Mouse (Mus musculus) limb, embryonic 14.5 days (tissue): ENCODE measurements around the gene Dpm3. TPM values are rescaled to one million over a fixed set of nuclear protein-coding genes. Genes with fewer than 3 reads are reported as not detected.

ENCODE experiments used
- ATAC-seq: fragments of 200-750 bp; cut with Nextera tagmentation; 2 replicates; pipeline ENCODE4 v1.8.0; 2017; ENCODE audit warnings: low read depth, moderate number of reproducible peaks, moderate TSS enrichment; ENCODE audit not compliant: low FRiP score
- DNase-seq: peaks from one replicate; pipeline ENCODE4 v3.0.0-alpha.2; 2015; ENCODE audit warnings: low spot score
- H3K27ac ChIP-seq: fragments of 300-500 bp; sonication (generic); replicated peaks from 2 replicates; pipeline ENCODE4 v1.5.1; 2014; ENCODE audit warnings: low read depth, mild to moderate bottlenecking, low read length, moderate library complexity, mixed read lengths
- H3K27me3 ChIP-seq: fragments of 300-500 bp; sonication (generic); 2 replicates; pipeline ENCODE4 v1.6.1; 2014; ENCODE audit warnings: low read length, mixed read lengths; ENCODE audit not compliant: control insufficient read depth, insufficient read depth
- H3K36me3 ChIP-seq: fragments of 300-500 bp; sonication (generic); 2 replicates; pipeline ENCODE4 v1.6.1; 2014; ENCODE audit warnings: mild to moderate bottlenecking, low read length, moderate library complexity, mixed read lengths; ENCODE audit not compliant: control insufficient read depth, insufficient read depth
- H3K4me1 ChIP-seq: fragments of 300-500 bp; sonication (generic); 2 replicates; pipeline ENCODE4 v1.6.1; 2014; ENCODE audit warnings: antibody characterized with exemption, low read length, mixed read lengths; ENCODE audit not compliant: control insufficient read depth, insufficient read depth
- H3K4me2 ChIP-seq: fragments of 300-500 bp; sonication (generic); replicated peaks from 2 replicates; pipeline ENCODE4 v1.6.1; 2014; ENCODE audit warnings: low read depth, mild to moderate bottlenecking, low read length, moderate library complexity; ENCODE audit not compliant: severe bottlenecking
- H3K4me3 ChIP-seq: fragments of 300-500 bp; sonication (generic); replicated peaks from 2 replicates; pipeline ENCODE4 v1.5.1; 2014; ENCODE audit warnings: low read length
- H3K9ac ChIP-seq: fragments of 300-500 bp; sonication (generic); 2 replicates; pipeline ENCODE4 v1.6.1; 2014; ENCODE audit warnings: mild to moderate bottlenecking, low read depth, low read length, moderate library complexity; ENCODE audit not compliant: severe bottlenecking
- H3K9me3 ChIP-seq: fragments of 300-500 bp; sonication (generic); 2 replicates; pipeline ENCODE4 v1.6.1; 2016; ENCODE audit warnings: low read length; ENCODE audit not compliant: control insufficient read depth
- POLR2A ChIP-seq: fragments of 200-500 bp; IDR thresholded peaks from 2 replicates; pipeline ENCODE4 v1.8.0; 2012; ENCODE audit warnings: inconsistent platforms, mild to moderate bottlenecking, moderate library complexity, borderline replicate concordance; ENCODE audit not compliant: insufficient read depth, insufficient read length; ENCODE audit errors: extremely low read depth
- WGBS: fragments of 180-500 bp; shearing (Covaris S2); extraction: QIAGEN DNeasy Blood & Tissue Kit; methylation state at CpG from one replicate; pipeline ENCODE4 v1.1.7; 2014; 5-methylcytosine and 5-hydroxymethylcytosine counted together
- polyA plus RNA-seq, 2 experiments: library from polyadenylated mRNA; depleted of rRNA in 1 of 2; stranded (reverse) in 1 of 2; unstranded in 1 of 2; fragments of >200 nt; fragmentation: Nextera tagmentation in 1 of 2; extraction: Ambion mirVana in 1 of 2; gene quantifications; 2 replicates each; pipeline versions ENCODE4 v1.2.1 to v1.2.3; 2012 to 2014

Gene Dpm3
- polyA plus RNA-seq, 2 experiments: 173 to 313 TPM

DNA sequence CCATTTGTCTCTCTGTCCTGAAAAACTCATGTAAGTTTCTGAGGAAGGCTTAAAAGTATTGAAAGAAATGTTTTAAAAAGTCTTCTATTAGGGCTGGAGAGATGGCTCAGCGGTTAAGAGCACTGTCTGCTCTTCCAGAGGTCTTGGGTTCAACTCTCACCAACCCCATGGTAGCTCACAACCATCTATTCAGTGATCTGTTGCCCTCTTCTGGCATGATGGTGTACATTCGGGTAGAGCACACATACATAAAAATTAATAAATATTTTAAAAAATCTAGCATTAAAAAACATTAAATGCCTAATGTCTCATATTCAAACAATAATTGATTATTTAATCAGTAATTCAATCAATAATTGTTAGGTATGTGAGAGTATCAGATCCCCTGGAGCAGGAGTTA, 41.4 kb downstream of the Dpm3 start:
- H3K4me3 ChIP-seq: no peak overlapping the region
- no peaks in the 10 kb centered on the region for H3K36me3 ChIP-seq
- no peak overlapping the region for H3K9ac ChIP-seq
- WGBS: 70% methylated on average over 2 of the region's 2 CpGs
- H3K4me1 ChIP-seq: no peaks in the 10 kb centered on the region
- DNase-seq (no peak), ATAC-seq (no peak)
- no peak overlapping the region for H3K27ac ChIP-seq
- H3K27me3 ChIP-seq: no peaks in the 10 kb centered on the region
- H3K4me2 ChIP-seq: no peak overlapping the region
- TF ChIP-seq POLR2A: no peak
- no peaks in the 10 kb centered on the region for H3K9me3 ChIP-seq

GRCm38 (mm10) chr3:89304440-89304839, 45.3 kb downstream of the Dpm3 start:
- WGBS: 56% methylated on average over 6 of the region's 6 CpGs
- Histone ChIP-seq H3K4me2 (no peak overlapping the region), H3K9ac (no peak overlapping the region), H3K4me1 (peaks cover 5% of the 10 kb centered on the region; the same call in 1 of the 2 replicates), H3K27ac (no peak overlapping the region), H3K36me3 (no peaks in the 10 kb centered on the region), H3K4me3 (no peak overlapping the region), H3K27me3 (no peaks in the 10 kb centered on the region), H3K9me3 (no peaks in the 10 kb centered on the region)
- no peak for TF ChIP-seq POLR2A
- ATAC-seq: no peak
- DNase-seq: no peak

DNA sequence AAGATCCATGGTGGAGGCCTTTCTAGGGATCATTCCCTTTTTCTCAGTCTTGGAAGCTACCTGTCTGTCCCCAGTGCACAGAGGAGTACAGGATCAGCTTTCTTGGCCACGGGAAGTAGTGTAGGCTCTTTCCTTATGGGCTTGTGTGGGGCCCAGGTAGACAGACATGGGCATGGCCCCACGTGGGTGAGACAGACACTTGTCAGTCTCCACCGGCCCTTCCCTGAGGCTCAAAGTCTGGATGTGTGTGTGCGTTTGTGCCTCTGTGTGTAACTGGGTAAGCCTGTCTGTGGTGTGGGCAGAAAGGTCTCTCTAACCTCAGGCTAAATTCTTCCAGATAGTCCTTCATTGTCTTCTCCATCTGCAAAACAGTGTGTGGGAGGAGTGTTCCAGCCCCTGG, 45.9 kb downstream of the Dpm3 start:
- TF ChIP-seq POLR2A: no peak
- H3K4me3 ChIP-seq: no peak overlapping the region
- no peak for DNase-seq
- no peaks in the 10 kb centered on the region for H3K27me3 ChIP-seq
- no peak overlapping the region for H3K4me2 ChIP-seq
- peaks cover 5% of the 10 kb centered on the region; the same call in 1 of the 2 replicates for H3K4me1 ChIP-seq
- H3K9me3 ChIP-seq: no peaks in the 10 kb centered on the region
- H3K36me3 ChIP-seq: no peaks in the 10 kb centered on the region
- no peak overlapping the region for H3K27ac ChIP-seq
- no peak for ATAC-seq
- 0 out of 2 replicates have a peak overlapping the region, but pooled peaks have one; percentile 4 for H3K9ac ChIP-seq
- WGBS: 67% methylated on average over 4 of the region's 4 CpGs

GRCm38 (mm10) chr3:89305551-89306325, 46.6 kb downstream of the Dpm3 start:
- TF ChIP-seq POLR2A: no peak
- no peak for DNase-seq
- Histone ChIP-seq H3K27me3 (no peaks in the 10 kb centered on the region), H3K36me3 (no peaks in the 10 kb centered on the region), H3K27ac (peak overlapping the region; percentile 15; the same call in 1 of the 2 replicates), H3K4me3 (no peak overlapping the region), H3K4me1 (peaks cover 5% of the 10 kb centered on the region; the same call in 1 of the 2 replicates), H3K4me2 (no peak overlapping the region), H3K9ac (0 out of 2 replicates have a peak overlapping the region, but pooled peaks have one; percentile 4), H3K9me3 (no peaks in the 10 kb centered on the region)
- WGBS: 49% methylated on average over 8 of the region's 8 CpGs
- peak; percentile 31 for ATAC-seq

DNA sequence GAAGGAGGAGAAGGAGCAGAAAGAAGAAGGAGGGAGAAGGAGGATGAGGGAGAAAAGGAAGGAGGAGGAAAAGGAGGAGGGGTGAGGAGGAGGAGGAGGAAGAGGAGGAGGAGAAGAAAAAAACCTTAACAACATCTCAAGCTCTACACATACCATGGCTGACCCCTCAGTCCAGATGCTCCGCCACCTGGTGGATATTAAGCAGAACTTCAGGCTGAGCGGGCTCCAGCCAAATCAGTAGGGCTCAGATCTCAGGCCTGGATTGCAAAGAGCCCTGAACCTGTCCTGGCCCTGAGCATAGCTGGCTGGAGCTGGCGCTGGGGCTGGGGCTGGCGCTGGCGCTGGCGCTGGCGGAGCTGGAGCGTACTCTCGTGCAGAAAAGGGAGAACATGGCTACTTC, 48.9 kb downstream of the Dpm3 start:
- Histone ChIP-seq H3K36me3 (no peaks in the 10 kb centered on the region), H3K9ac (no peak overlapping the region), H3K4me3 (no peak overlapping the region), H3K4me2 (no peak overlapping the region), H3K27ac (no peak overlapping the region), H3K27me3 (no peaks in the 10 kb centered on the region), H3K4me1 (peaks cover 5% of the 10 kb centered on the region; the same call in 1 of the 2 replicates), H3K9me3 (no peaks in the 10 kb centered on the region)
- WGBS: 9% methylated on average over 9 of the region's 9 CpGs
- DNase-seq (peak; percentile 76), ATAC-seq (peak; percentile 78)
- TF ChIP-seq POLR2A: no peak
